Comparison of ENCODE assay signal across 9 mouse cellular contexts in genomic region chr7:4653780-4654179, GRCm38 (mm10). TPM values are rescaled to one million over a fixed set of nuclear protein-coding genes. Genes with fewer than 3 reads are reported as not detected.
DNase-seq lines count a peak whose midpoint lies in the region; ATAC-seq and TF ChIP-seq lines count a peak whose summit lies in the region.
"Had no signal": no experiment of that assay in that cellular context is flagged by ENCODE, and none has a peak within 500 bp of the region (broad histone marks: within the 10 kb centered on the region; RNA-seq: fewer than 3 reads in every experiment).

No protein-coding gene starts in this region.

- peak; percentile 44 for ATAC-seq in megakaryocyte-erythroid progenitor cell, adult 5-6 weeks (replicated peaks; ENCODE audit: low FRiP score, low TSS enrichment, poor library complexity, severe bottlenecking)

- no peak for TF ChIP-seq CTCF in gastrocnemius, adult 2 months (IDR thresholded peaks at IDR 0.05)

- peak; percentile 18 for DNase-seq in gastrocnemius, adult 2 months
- no peak for DNase-seq in gastrocnemius, postnatal 10 days
- DNase-seq in testis, postnatal 10 days (ENCODE audit: low spot score): peak; percentile 38
- no peak for DNase-seq in testis, postnatal 14 days (ENCODE audit: low spot score)
- peak; percentile 83 for DNase-seq in thymus, postnatal 25 days
- no peak for DNase-seq in urinary bladder, adult 18-20 months (ENCODE audit: low spot score in 2 of 2)
- no peak for DNase-seq in layer of hippocampus, adult 8-10 months (ENCODE audit: low spot score in 2 of 2)

- peak overlapping the region; percentile 41 for H3K4me3 ChIP-seq in gastrocnemius, adult 2 months
- H3K4me3 ChIP-seq: limb, embryonic 13.5 days had no signal

- intact Hi-C loops in gastrocnemius, adult 2 months (cut with DNase I): loop anchor here (10.0 kb wide), 1 partner anchor 141 kb away; the partner anchor contains the start of gene Rpl28

- peak overlapping the region; percentile 67 for H3K27ac ChIP-seq in gastrocnemius, adult 2 months
- H3K27ac ChIP-seq: limb, embryonic 13.5 days had no signal

RNA-seq across cellular contexts. Expression of gene Ppp6r1, which starts 5.0 kb away (rescaled TPM):
- total RNA-seq in gastrocnemius, adult 2 months (2021): 10 to 100 TPM; 45.0 to 51.2 TPM
- 10 to 100 TPM; 53.0 to 58.1 TPM for total RNA-seq in gastrocnemius, postnatal 10 days (2021)
- total RNA-seq in megakaryocyte-erythroid progenitor cell, adult 5-6 weeks (2014; fragmentation: Nextera tagmentation): 81.4 and 118 TPM in 2 replicates
- 82.5 and 90.9 TPM in 2 replicates for total RNA-seq in megakaryocyte-erythroid progenitor cell, adult 5-6 weeks (2017)
- 100 to 1,000 TPM; 130 to 139 (median 134) TPM for total RNA-seq in layer of hippocampus, adult 8-10 months (2022)

RNA-seq across cellular contexts. Expression of gene Tmem86b, which starts 22.6 kb away (rescaled TPM):
- total RNA-seq in gastrocnemius, adult 2 months (2021): 1 to 10 TPM; 2.6 to 3.3 TPM
- 1 to 10 TPM; 4.6 to 5.2 TPM for total RNA-seq in gastrocnemius, postnatal 10 days (2021)
- total RNA-seq in megakaryocyte-erythroid progenitor cell, adult 5-6 weeks (2014; fragmentation: Nextera tagmentation): 17.6 and 19.4 TPM in 2 replicates
- total RNA-seq in megakaryocyte-erythroid progenitor cell, adult 5-6 weeks (2017): 7.7 and 15.6 TPM in 2 replicates
- 10 to 100 TPM; 15.4 to 27.0 (median 20.7) TPM for total RNA-seq in layer of hippocampus, adult 8-10 months (2022)

RNA-seq across cellular contexts. Expression of gene Hspbp1, which starts 31.1 kb away (rescaled TPM):
- 10 to 100 TPM; 23.4 to 29.8 TPM for total RNA-seq in gastrocnemius, adult 2 months (2021)
- 10 to 100 TPM; 22.1 to 23.3 TPM for total RNA-seq in gastrocnemius, postnatal 10 days (2021)
- total RNA-seq in megakaryocyte-erythroid progenitor cell, adult 5-6 weeks (2014; fragmentation: Nextera tagmentation): 69.0 and 77.0 TPM in 2 replicates
- 44.9 and 47.4 TPM in 2 replicates for total RNA-seq in megakaryocyte-erythroid progenitor cell, adult 5-6 weeks (2017)
- 10 to 100 TPM; 76.4 to 91.2 (median 84.1) TPM for total RNA-seq in layer of hippocampus, adult 8-10 months (2022)

RNA-seq across cellular contexts. Expression of gene Brsk1, which starts 36.6 kb away (rescaled TPM):
- total RNA-seq in gastrocnemius, adult 2 months (2021): under 1 TPM; 0.48 to 0.75 TPM
- total RNA-seq in gastrocnemius, postnatal 10 days (2021): 1 to 10 TPM; 3.3 to 4.6 TPM
- not detected in 2 replicates for total RNA-seq in megakaryocyte-erythroid progenitor cell, adult 5-6 weeks (2014; fragmentation: Nextera tagmentation)
- total RNA-seq in megakaryocyte-erythroid progenitor cell, adult 5-6 weeks (2017): not detected in 2 replicates
- 100 to 1,000 TPM; 314 to 327 (median 325) TPM for total RNA-seq in layer of hippocampus, adult 8-10 months (2022)

RNA-seq across cellular contexts. Expression of gene Ptprh, which starts 49.9 kb away (rescaled TPM):
- total RNA-seq in gastrocnemius, adult 2 months (2021): not detected
- total RNA-seq in gastrocnemius, postnatal 10 days (2021): not detected
- total RNA-seq in megakaryocyte-erythroid progenitor cell, adult 5-6 weeks (2014; fragmentation: Nextera tagmentation): not detected in 2 replicates
- 0.46 TPM in 1 of 2 replicates, not detected in the other for total RNA-seq in megakaryocyte-erythroid progenitor cell, adult 5-6 weeks (2017)
- total RNA-seq in layer of hippocampus, adult 8-10 months (2022): under 1 TPM; 0.59 to 0.85 (median 0.67) TPM

Comparison
In these comparisons a context has a peak if more than half of its experiments do, and no peak if none do; other contexts are left out.
1. DNase-seq: peak in gastrocnemius, adult 2 months (single experiment), testis, postnatal 10 days (single experiment) and thymus, postnatal 25 days (single experiment); none in gastrocnemius, postnatal 10 days (single experiment), testis, postnatal 14 days (single experiment), urinary bladder, adult 18-20 months (0 of 2) and layer of hippocampus, adult 8-10 months (0 of 2).